Mouse (Mus musculus): ENCODE data around the gene Spi1. TPM values are rescaled to one million over a fixed set of nuclear protein-coding genes. Genes with fewer than 3 reads are reported as not detected.

Spi1 gene
- polyA plus RNA-seq, 1 experiment from 2014 or later: 16.8 TPM

- H3K4me2 ChIP-seq: no peak within 1 kb of the TSS
- H3K36me3 ChIP-seq: 0 out of 2 replicates have a peak, but pooled peaks cover 2% of the 10 kb centered on the region
- no peak within 1 kb of the TSS for H3K27ac ChIP-seq
- H3K27me3 ChIP-seq (replicated peaks): peaks cover 28% of the 10 kb centered on the region
- ATAC-seq: no peak
- peaks cover 33% of the 10 kb centered on the region for H3K4me1 ChIP-seq
- 68% methylated on average over 11 of the region's 11 CpGs for WGBS (ENCODE audit: insufficient replicate concordance)
- H3K4me3 ChIP-seq: no peak within 1 kb of the TSS
- H3K9ac ChIP-seq: no peak within 1 kb of the TSS
- no peaks in the 10 kb centered on the region for H3K9me3 ChIP-seq (replicated peaks)
Measured at GRCm38 (mm10) chr2:91117585-91118275, 35.5 kb downstream of the Spi1 start, which contains the start of gene Mybpc3. Mybpc3 (plus strand) TSS chr2:91118144.

GRCm38 (mm10) chr2:91118647-91119046 is 36.5 kb downstream of the Spi1 start:
- no peak overlapping the region for H3K4me3 ChIP-seq
- no peak for ATAC-seq
- H3K4me1 ChIP-seq: peaks cover 24% of the 10 kb centered on the region
- 0 out of 2 replicates have a peak, but pooled peaks cover 2% of the 10 kb centered on the region for H3K36me3 ChIP-seq
- H3K4me2 ChIP-seq: no peak overlapping the region
- 54% methylated on average over 1 of the region's 1 CpGs for WGBS (ENCODE audit: insufficient replicate concordance)
- no peak overlapping the region for H3K9ac ChIP-seq
- no peak overlapping the region for H3K27ac ChIP-seq
- no peaks in the 10 kb centered on the region for H3K9me3 ChIP-seq (replicated peaks)
- peaks cover 31% of the 10 kb centered on the region for H3K27me3 ChIP-seq (replicated peaks)

GRCm38 (mm10) chr2:91119061-91119460 is 36.9 kb downstream of the Spi1 start:
- Histone ChIP-seq H3K9ac (no peak overlapping the region), H3K4me2 (no peak overlapping the region), H3K27me3 (replicated peaks) (peaks cover 31% of the 10 kb centered on the region), H3K9me3 (replicated peaks) (no peaks in the 10 kb centered on the region), H3K36me3 (0 out of 2 replicates have a peak, but pooled peaks cover 2% of the 10 kb centered on the region), H3K4me3 (no peak overlapping the region), H3K4me1 (peaks cover 20% of the 10 kb centered on the region), H3K27ac (no peak overlapping the region)
- ATAC-seq: no peak
- 86% methylated on average over 19 of the region's 19 CpGs for WGBS (ENCODE audit: insufficient replicate concordance)

GRCm38 (mm10) chr2:91119551-91119950 is 37.4 kb downstream of the Spi1 start:
- Histone ChIP-seq H3K27me3 (replicated peaks) (peaks cover 31% of the 10 kb centered on the region), H3K9ac (no peak overlapping the region), H3K4me2 (no peak overlapping the region), H3K36me3 (0 out of 2 replicates have a peak, but pooled peaks cover 2% of the 10 kb centered on the region), H3K4me1 (peaks cover 15% of the 10 kb centered on the region), H3K27ac (no peak overlapping the region), H3K4me3 (no peak overlapping the region), H3K9me3 (replicated peaks) (no peaks in the 10 kb centered on the region)
- 67% methylated on average over 6 of the region's 6 CpGs for WGBS (ENCODE audit: insufficient replicate concordance)
- ATAC-seq: no peak

GRCm38 (mm10) chr2:91120261-91120671 is 38.1 kb downstream of the Spi1 start:
- Histone ChIP-seq H3K36me3 (0 out of 2 replicates have a peak, but pooled peaks cover 1% of the 10 kb centered on the region), H3K27ac (no peak overlapping the region), H3K27me3 (replicated peaks) (peaks cover 34% of the 10 kb centered on the region), H3K4me1 (peaks cover 8% of the 10 kb centered on the region), H3K9ac (no peak overlapping the region), H3K4me3 (no peak overlapping the region), H3K4me2 (no peak overlapping the region), H3K9me3 (replicated peaks) (no peaks in the 10 kb centered on the region)
- ATAC-seq: no peak
- WGBS (ENCODE audit: insufficient replicate concordance): 59% methylated on average over 6 of the region's 6 CpGs

- H3K4me1 ChIP-seq: 0 out of 2 replicates have a peak, but pooled peaks cover 3% of the 10 kb centered on the region
- no peak overlapping the region for H3K9ac ChIP-seq
- H3K27ac ChIP-seq: no peak overlapping the region
- H3K4me3 ChIP-seq: no peak overlapping the region
- H3K27me3 ChIP-seq (replicated peaks): peaks cover 34% of the 10 kb centered on the region
- H3K36me3 ChIP-seq: no peaks in the 10 kb centered on the region
- no peak for ATAC-seq
- H3K4me2 ChIP-seq: no peak overlapping the region
- H3K9me3 ChIP-seq (replicated peaks): no peaks in the 10 kb centered on the region
- WGBS (ENCODE audit: insufficient replicate concordance): 56% methylated on average over 6 of the region's 6 CpGs
Measured at GRCm38 (mm10) chr2:91121011-91121410, 38.8 kb downstream of the Spi1 start.

GRCm38 (mm10) chr2:91121497-91121896 is 39.3 kb downstream of the Spi1 start:
- H3K4me3 ChIP-seq: no peak overlapping the region
- ATAC-seq: no peak
- 0 out of 2 replicates have a peak, but pooled peaks cover 3% of the 10 kb centered on the region for H3K4me1 ChIP-seq
- H3K27me3 ChIP-seq (replicated peaks): peaks cover 37% of the 10 kb centered on the region
- no peaks in the 10 kb centered on the region for H3K9me3 ChIP-seq (replicated peaks)
- H3K27ac ChIP-seq: no peak overlapping the region
- H3K4me2 ChIP-seq: no peak overlapping the region
- no peaks in the 10 kb centered on the region for H3K36me3 ChIP-seq
- H3K9ac ChIP-seq: no peak overlapping the region
- WGBS (ENCODE audit: insufficient replicate concordance): 66% methylated on average over 7 of the region's 8 CpGs

- Histone ChIP-seq H3K4me3 (no peak overlapping the region), H3K4me1 (no peaks in the 10 kb centered on the region), H3K9me3 (replicated peaks) (no peaks in the 10 kb centered on the region), H3K4me2 (no peak overlapping the region), H3K27me3 (replicated peaks) (peaks cover 42% of the 10 kb centered on the region), H3K27ac (no peak overlapping the region), H3K9ac (no peak overlapping the region), H3K36me3 (no peaks in the 10 kb centered on the region)
- 64% methylated on average over 6 of the region's 6 CpGs for WGBS (ENCODE audit: insufficient replicate concordance)
- no peak for ATAC-seq
Measured at GRCm38 (mm10) chr2:91123521-91123920, 41.3 kb downstream of the Spi1 start.

GRCm38 (mm10) chr2:91125101-91125500 is 42.9 kb downstream of the Spi1 start:
- WGBS (ENCODE audit: insufficient replicate concordance): 76% methylated on average over 10 of the region's 10 CpGs

GRCm38 (mm10) chr2:91128761-91129160 is 46.6 kb downstream of the Spi1 start:
- H3K4me1 ChIP-seq: no peaks in the 10 kb centered on the region
- H3K27me3 ChIP-seq (replicated peaks): peaks cover 14% of the 10 kb centered on the region; the same call in 1 of the 2 replicates
- no peak overlapping the region for H3K4me3 ChIP-seq
- no peak overlapping the region for H3K27ac ChIP-seq
- ATAC-seq: no peak
- H3K9ac ChIP-seq: no peak overlapping the region
- WGBS (ENCODE audit: insufficient replicate concordance): 57% methylated on average over 5 of the region's 5 CpGs
- H3K36me3 ChIP-seq: no peaks in the 10 kb centered on the region
- H3K9me3 ChIP-seq (replicated peaks): no peaks in the 10 kb centered on the region
- no peak overlapping the region for H3K4me2 ChIP-seq

More at GRCm38 (mm10) chr2:91125101-91125500, 42.9 kb downstream of the Spi1 start:
- no peak overlapping the region for H3K4me3 ChIP-seq
- peaks cover 41% of the 10 kb centered on the region for H3K27me3 ChIP-seq (replicated peaks)
- H3K9me3 ChIP-seq (replicated peaks): no peaks in the 10 kb centered on the region
- no peak overlapping the region for H3K9ac ChIP-seq
- no peaks in the 10 kb centered on the region for H3K4me1 ChIP-seq
- no peak overlapping the region for H3K4me2 ChIP-seq
- no peak for ATAC-seq
- H3K27ac ChIP-seq: no peak overlapping the region
- no peaks in the 10 kb centered on the region for H3K36me3 ChIP-seq

- H3K4me2 ChIP-seq: no peak overlapping the region
- H3K9ac ChIP-seq: no peak overlapping the region
- no peak for ATAC-seq
- no peak overlapping the region for H3K4me3 ChIP-seq
- no peaks in the 10 kb centered on the region for H3K4me1 ChIP-seq
- no peak overlapping the region for H3K27ac ChIP-seq
- no peaks in the 10 kb centered on the region for H3K36me3 ChIP-seq
- H3K9me3 ChIP-seq (replicated peaks): no peaks in the 10 kb centered on the region
- WGBS (ENCODE audit: insufficient replicate concordance): 78% methylated on average over 6 of the region's 6 CpGs
- H3K27me3 ChIP-seq (replicated peaks): peaks cover 12% of the 10 kb centered on the region; the same call in 1 of the 2 replicates
Measured at GRCm38 (mm10) chr2:91130126-91130525, 47.9 kb downstream of the Spi1 start.

- ATAC-seq: no peak
- H3K36me3 ChIP-seq: no peaks in the 10 kb centered on the region
Measured at GRCm38 (mm10) chr2:91131251-91131650, 49.1 kb downstream of the Spi1 start.

More at GRCm38 (mm10) chr2:91131251-91131650, 49.1 kb downstream of the Spi1 start:
- H3K27me3 ChIP-seq (replicated peaks): 0 out of 2 replicates have a peak, but pooled peaks cover 10% of the 10 kb centered on the region
- H3K4me1 ChIP-seq: no peaks in the 10 kb centered on the region
- H3K9ac ChIP-seq: no peak overlapping the region
- H3K9me3 ChIP-seq (replicated peaks): no peaks in the 10 kb centered on the region
- H3K4me2 ChIP-seq: no peak overlapping the region
- WGBS (ENCODE audit: insufficient replicate concordance): 82% methylated on average over 15 of the region's 15 CpGs
- H3K4me3 ChIP-seq: no peak overlapping the region
- H3K27ac ChIP-seq: no peak overlapping the region
